Mouse (Mus musculus): ENCODE measurements around the gene Npr1. TPM values are rescaled to one million over a fixed set of nuclear protein-coding genes. Genes with fewer than 3 reads are reported as not detected.

The Npr1 gene
- 3.3 and 3.5 TPM in 2 replicates for polyA plus RNA-seq (2016; fragmentation: Nextera tagmentation; extraction: Ambion mirVana)

- Histone ChIP-seq H3K9me3 (no peaks in the 10 kb centered on the region), H3K36me3 (no peaks in the 10 kb centered on the region), H3K4me1 (peaks cover 12% of the 10 kb centered on the region; the same call in 1 of the 2 replicates), H3K4me3 (peak within 1 kb of the TSS; percentile 48), H3K27ac (no peak within 1 kb of the TSS), H3K9ac (peak within 1 kb of the TSS; percentile 56), H3K4me2 (replicated peaks) (peak within 1 kb of the TSS; percentile 69), H3K27me3 (replicated peaks) (peaks cover 47% of the 10 kb centered on the region)
- ATAC-seq (ENCODE audit: low FRiP score, low read depth) = peak; percentile 51
- under 1% methylated on average over 27 of the region's 49 CpGs for whole genome bisulfite sequencing
Measured at GRCm38 (mm10) chr3:90465686-90466310, at the start of gene Npr1. TSS of gene Npr1 (minus strand) at chr3:90465866.

- H3K27ac ChIP-seq = no peak overlapping the region
- 40% methylated on average over 1 of the region's 1 CpGs for WGBS
Measured at GRCm38 (mm10) chr3:90515242-90515641, 49.6 kb upstream of the Npr1 start.

GRCm38 (mm10) chr3:90514691-90515090, 49.0 kb upstream of the Npr1 start:
- Histone ChIP-seq H3K4me2 (replicated peaks) (peak overlapping the region; percentile 66), H3K4me1 (peaks cover 14% of the 10 kb centered on the region), H3K4me3 (peak overlapping the region; percentile 26; the same call in 1 of the 2 replicates), H3K27me3 (replicated peaks) (peaks cover 22% of the 10 kb centered on the region), H3K9me3 (no peaks in the 10 kb centered on the region), H3K36me3 (no peaks in the 10 kb centered on the region), H3K9ac (no peak overlapping the region), H3K27ac (no peak overlapping the region)
- peak; percentile 65; the same call in 1 of the 2 replicates for ATAC-seq (ENCODE audit: low FRiP score, low read depth)
- WGBS = under 1% methylated on average over 10 of the region's 10 CpGs

More at GRCm38 (mm10) chr3:90515242-90515641, 49.6 kb upstream of the Npr1 start:
- Histone ChIP-seq H3K4me2 (replicated peaks) (peak overlapping the region; percentile 66), H3K4me3 (0 out of 2 replicates have a peak overlapping the region, but pooled peaks have one; percentile 26), H3K27me3 (replicated peaks) (peaks cover 22% of the 10 kb centered on the region), H3K36me3 (no peaks in the 10 kb centered on the region), H3K4me1 (peaks cover 14% of the 10 kb centered on the region), H3K9ac (no peak overlapping the region), H3K9me3 (no peaks in the 10 kb centered on the region)
- no peak for ATAC-seq (ENCODE audit: low FRiP score, low read depth)

- peak within 1 kb of the TSS; percentile 26 for H3K4me3 ChIP-seq
- peak within 1 kb of the TSS; percentile 66 for H3K4me2 ChIP-seq (replicated peaks)
- WGBS = 3% methylated on average over 25 of the region's 25 CpGs
- H3K27me3 ChIP-seq (replicated peaks) = peaks cover 22% of the 10 kb centered on the region
- H3K9ac ChIP-seq = 0 out of 2 replicates have a peak within 1 kb of the TSS, but pooled peaks have one; percentile 2
- H3K9me3 ChIP-seq = no peaks in the 10 kb centered on the region
- peaks cover 14% of the 10 kb centered on the region for H3K4me1 ChIP-seq
- no peaks in the 10 kb centered on the region for H3K36me3 ChIP-seq
- 0 out of 2 replicates have a peak, but pooled peaks have one; percentile 13 for ATAC-seq (ENCODE audit: low FRiP score, low read depth)
- no peak within 1 kb of the TSS for H3K27ac ChIP-seq
Measured at GRCm38 (mm10) chr3:90513796-90514590, 48.3 kb upstream of the Npr1 start, which contains the start of the genes S100a1 and S100a13. TSS of gene S100a1 (minus strand) at chr3:90514392. TSS of gene S100a13 (plus strand) at chr3:90514435.

GRCm38 (mm10) chr3:90512948-90513642, 47.4 kb upstream of the Npr1 start:
- Histone ChIP-seq H3K27me3 (replicated peaks) (peaks cover 22% of the 10 kb centered on the region), H3K36me3 (no peaks in the 10 kb centered on the region), H3K4me2 (replicated peaks) (peak overlapping the region; percentile 66; the same call in 1 of the 2 replicates), H3K27ac (no peak overlapping the region), H3K4me3 (no peak overlapping the region), H3K9ac (no peak overlapping the region), H3K9me3 (no peaks in the 10 kb centered on the region), H3K4me1 (peaks cover 17% of the 10 kb centered on the region)
- WGBS = 75% methylated on average over 9 of the region's 9 CpGs
- ATAC-seq (ENCODE audit: low FRiP score, low read depth) = no peak

- H3K4me3 ChIP-seq = no peak overlapping the region
- H3K36me3 ChIP-seq = peaks cover 4% of the 10 kb centered on the region
- no peak overlapping the region for H3K9ac ChIP-seq
- H3K27ac ChIP-seq = no peak overlapping the region
- H3K4me2 ChIP-seq (replicated peaks) = no peak overlapping the region
- WGBS = 88% methylated on average over 5 of the region's 5 CpGs
- H3K4me1 ChIP-seq = peaks cover 25% of the 10 kb centered on the region
- H3K27me3 ChIP-seq (replicated peaks) = peaks cover 22% of the 10 kb centered on the region
- ATAC-seq (ENCODE audit: low FRiP score, low read depth) = no peak
- no peaks in the 10 kb centered on the region for H3K9me3 ChIP-seq
Measured at GRCm38 (mm10) chr3:90512276-90512675, 46.6 kb upstream of the Npr1 start.

GRCm38 (mm10) chr3:90509747-90510123, 44.1 kb upstream of the Npr1 start:
- H3K4me1 ChIP-seq = peaks cover 22% of the 10 kb centered on the region
- peaks cover 17% of the 10 kb centered on the region for H3K27me3 ChIP-seq (replicated peaks)
- peaks cover 28% of the 10 kb centered on the region for H3K36me3 ChIP-seq
- H3K4me2 ChIP-seq (replicated peaks) = peak overlapping the region; percentile 47
- peak overlapping the region; percentile 99 for H3K4me3 ChIP-seq
- no peak overlapping the region for H3K27ac ChIP-seq
- 26% methylated on average over 2 of the region's 2 CpGs for WGBS
- no peaks in the 10 kb centered on the region for H3K9me3 ChIP-seq
- ATAC-seq (ENCODE audit: low FRiP score, low read depth) = peak; percentile 42
- no peak overlapping the region for H3K9ac ChIP-seq

- Histone ChIP-seq H3K4me3 (peak within 1 kb of the TSS; percentile 99), H3K4me1 (peaks cover 17% of the 10 kb centered on the region), H3K9me3 (no peaks in the 10 kb centered on the region), H3K27me3 (replicated peaks) (peaks cover 13% of the 10 kb centered on the region), H3K4me2 (replicated peaks) (peak within 1 kb of the TSS; percentile 84), H3K27ac (peak within 1 kb of the TSS; percentile 92), H3K36me3 (peaks cover 32% of the 10 kb centered on the region), H3K9ac (peak within 1 kb of the TSS; percentile 99)
- peak; percentile 93 for ATAC-seq (ENCODE audit: low FRiP score, low read depth)
- under 1% methylated on average over 66 of the region's 66 CpGs for WGBS
Measured at GRCm38 (mm10) chr3:90508950-90509746, 43.5 kb upstream of the Npr1 start, which contains the start of gene Chtop. TSS of gene Chtop (minus strand) at chr3:90509498.

GRCm38 (mm10) chr3:90508287-90508949, 42.8 kb upstream of the Npr1 start:
- no peak for ATAC-seq (ENCODE audit: low FRiP score, low read depth)
- Histone ChIP-seq H3K4me2 (replicated peaks) (peak overlapping the region; percentile 84), H3K4me1 (peaks cover 13% of the 10 kb centered on the region), H3K36me3 (peaks cover 39% of the 10 kb centered on the region), H3K9me3 (no peaks in the 10 kb centered on the region), H3K27me3 (replicated peaks) (peaks cover 5% of the 10 kb centered on the region), H3K27ac (peak overlapping the region; percentile 92; the same call in 1 of the 2 replicates), H3K9ac (peak overlapping the region; percentile 99), H3K4me3 (peak overlapping the region; percentile 99)
- 4% methylated on average over 20 of the region's 20 CpGs for WGBS

GRCm38 (mm10) chr3:90506362-90506761, 40.7 kb upstream of the Npr1 start:
- Histone ChIP-seq H3K4me3 (no peak overlapping the region), H3K36me3 (peaks cover 59% of the 10 kb centered on the region), H3K27me3 (replicated peaks) (no peaks in the 10 kb centered on the region), H3K9me3 (no peaks in the 10 kb centered on the region), H3K4me2 (replicated peaks) (no peak overlapping the region), H3K9ac (no peak overlapping the region), H3K4me1 (peaks cover 13% of the 10 kb centered on the region), H3K27ac (no peak overlapping the region)
- ATAC-seq (ENCODE audit: low FRiP score, low read depth) = no peak
- 93% methylated on average over 3 of the region's 3 CpGs for WGBS

- H3K9me3 ChIP-seq = no peaks in the 10 kb centered on the region
- no peak overlapping the region for H3K4me2 ChIP-seq (replicated peaks)
- H3K27me3 ChIP-seq (replicated peaks) = no peaks in the 10 kb centered on the region
- no peak overlapping the region for H3K27ac ChIP-seq
- H3K4me3 ChIP-seq = no peak overlapping the region
- WGBS = 91% methylated on average over 5 of the region's 5 CpGs
- ATAC-seq (ENCODE audit: low FRiP score, low read depth) = no peak
- H3K4me1 ChIP-seq = peaks cover 13% of the 10 kb centered on the region
- no peak overlapping the region for H3K9ac ChIP-seq
- H3K36me3 ChIP-seq = peaks cover 66% of the 10 kb centered on the region
Measured at GRCm38 (mm10) chr3:90505216-90505615, 39.5 kb upstream of the Npr1 start.

All from neural tube, embryonic 12.5 days (tissue).